Mouse (Mus musculus) stomach, postnatal 0 days (tissue): ENCODE measurements around the gene 4930548H24Rik.

Source experiments
- CTCF ChIP-seq: IDR thresholded peaks from 2 replicates; pipeline ENCODE4 v1.5.1; 2016; ENCODE audit warnings: antibody characterized with exemption, low read depth, mild to moderate bottlenecking, moderate library complexity
- EP300 ChIP-seq: optimal IDR thresholded peaks from 2 replicates; pipeline ENCODE3; 2016; ENCODE audit warnings: antibody characterized with exemption

GRCm38 (mm10) chr5:31527117-31527680, 41.7 kb downstream of the 4930548H24Rik start:
- TF ChIP-seq CTCF: no peak
- no peak for TF ChIP-seq EP300
